ENCODE assay signal across 10 mouse cellular contexts in genomic region chr1:63403601-63404000, GRCm38 (mm10). TPM values are rescaled to one million over a fixed set of nuclear protein-coding genes. Genes with fewer than 3 reads are reported as not detected.
DNase-seq lines count a peak whose midpoint lies in the region; ATAC-seq and TF ChIP-seq lines count a peak whose summit lies in the region.
"Had no signal": no experiment of that assay in that cellular context is flagged by ENCODE, and none has a peak within 500 bp of the region (broad histone marks: within the 10 kb centered on the region; RNA-seq: fewer than 3 reads in every experiment).

No protein-coding gene starts in this region.

- no peak overlapping the region for H3K4me3 ChIP-seq in heart, embryonic 12.5 days
- H3K4me3 ChIP-seq in spleen, adult 2 months (ENCODE audit: extremely low read depth, insufficient read depth, insufficient read length) = no peak overlapping the region
- H3K4me3 ChIP-seq in forebrain, embryonic 12.5 days (replicated peaks) = no peak overlapping the region
- H3K4me3 ChIP-seq: limb, embryonic 12.5 days; neural tube, embryonic 13.5 days had no signal

- peak; percentile 12 to 14 for DNase-seq in heart, postnatal 14 days
- DNase-seq in spleen, adult 2 months (ENCODE audit: low read depth in 1 of 2, low spot score in 2 of 2) = no peak
- no peak for DNase-seq in spleen, adult 12 weeks (ENCODE audit: low spot score)
- peak; percentile 68 to 72 for DNase-seq in adrenal gland, postnatal 36 days
- DNase-seq in induced T-regulatory cell, adult 2 months (ENCODE audit: low read depth) = peak; percentile 2
- no peak for DNase-seq in spleen, postnatal 36 days (ENCODE audit: low spot score in 2 of 2)

- no peak overlapping the region for H3K9ac ChIP-seq in heart, embryonic 12.5 days
- H3K9ac ChIP-seq in forebrain, embryonic 12.5 days = no peak overlapping the region
- H3K9ac ChIP-seq: limb, embryonic 12.5 days; neural tube, embryonic 13.5 days had no signal

- no peaks in the 10 kb centered on the region for H3K36me3 ChIP-seq in heart, embryonic 12.5 days
- no peaks in the 10 kb centered on the region for H3K36me3 ChIP-seq in spleen, adult 2 months (ENCODE audit: control insufficient read depth, insufficient read depth, low read length)
- no peaks in the 10 kb centered on the region for H3K36me3 ChIP-seq in forebrain, embryonic 12.5 days (replicated peaks)
- H3K36me3 ChIP-seq: limb, embryonic 12.5 days; neural tube, embryonic 13.5 days had no signal

- intact Hi-C loops in heart, postnatal 14 days (cut with DNase I) = no loop called here

- H3K9me3 ChIP-seq in heart, embryonic 12.5 days (replicated peaks) = no peaks in the 10 kb centered on the region
- H3K9me3 ChIP-seq in forebrain, embryonic 12.5 days = no peaks in the 10 kb centered on the region
- H3K9me3 ChIP-seq: limb, embryonic 12.5 days; neural tube, embryonic 13.5 days had no signal

- ATAC-seq in heart, embryonic 12.5 days (ENCODE audit: insufficient number of reproducible peaks, low FRiP score) = no peak
- ATAC-seq in forebrain, embryonic 12.5 days (ENCODE audit: low FRiP score) = no peak

- H3K4me2 ChIP-seq in heart, embryonic 12.5 days = no peak overlapping the region
- no peak overlapping the region for H3K4me2 ChIP-seq in forebrain, embryonic 12.5 days
- H3K4me2 ChIP-seq: limb, embryonic 12.5 days; neural tube, embryonic 13.5 days had no signal

- TF ChIP-seq CTCF in spleen, adult 2 months (IDR thresholded peaks at IDR 0.05; ENCODE audit: extremely low read depth, insufficient read depth, insufficient read length, insufficient replicate concordance) = peak; percentile 12; the same call in 1 of the 2 replicates

- no peak overlapping the region for H3K27ac ChIP-seq in heart, embryonic 12.5 days (ENCODE audit: poor library complexity, severe bottlenecking)
- no peak overlapping the region for H3K27ac ChIP-seq in spleen, adult 2 months (ENCODE audit: insufficient read depth, low read length)
- no peak overlapping the region for H3K27ac ChIP-seq in forebrain, embryonic 12.5 days
- H3K27ac ChIP-seq: limb, embryonic 12.5 days; neural tube, embryonic 13.5 days had no signal

- H3K27me3 ChIP-seq in heart, embryonic 12.5 days (replicated peaks) = no peaks in the 10 kb centered on the region
- no peaks in the 10 kb centered on the region for H3K27me3 ChIP-seq in spleen, adult 2 months (ENCODE audit: control insufficient read depth, insufficient read depth, low read length)
- H3K27me3 ChIP-seq in forebrain, embryonic 12.5 days = no peaks in the 10 kb centered on the region
- H3K27me3 ChIP-seq: neural tube, embryonic 13.5 days had no signal

- WGBS in heart, embryonic 12.5 days = 47% methylated on average over 4 of the region's 4 CpGs
- 48% methylated on average over 4 of the region's 4 CpGs for WGBS in spleen, adult 2 months
- WGBS in forebrain, embryonic 12.5 days = 48% methylated on average over 4 of the region's 4 CpGs

- no peak for TF ChIP-seq POLR2A in spleen, adult 2 months (IDR thresholded peaks at IDR 0.05; ENCODE audit: low read depth, low read length)

- H3K4me1 ChIP-seq in heart, embryonic 12.5 days (replicated peaks) = no peaks in the 10 kb centered on the region
- H3K4me1 ChIP-seq in spleen, adult 2 months (ENCODE audit: control insufficient read depth, insufficient read depth, insufficient read length) = no peaks in the 10 kb centered on the region
- no peaks in the 10 kb centered on the region for H3K4me1 ChIP-seq in forebrain, embryonic 12.5 days
- H3K4me1 ChIP-seq: limb, embryonic 12.5 days; neural tube, embryonic 13.5 days had no signal

RNA-seq across cellular contexts. Expression of gene Adam23, which starts 42.1 kb away (rescaled TPM):
- total RNA-seq in heart, postnatal 14 days (2021) = 1 to 10 TPM; 2.8 to 3.5 TPM
- 2.1 TPM in 2 replicates for polyA plus RNA-seq in heart, embryonic 12.5 days (2016; fragmentation: Nextera tagmentation; extraction: Ambion mirVana)
- 11.8 and 12.1 TPM in 2 replicates for polyA plus RNA-seq in spleen, adult 2 months (2012; rRNA removed)
- total RNA-seq in adrenal gland, postnatal 36 days (2021) = 10 to 100 TPM; 10.1 to 12.9 TPM
- 11.5 and 13.4 TPM in 2 replicates for polyA plus RNA-seq in forebrain, embryonic 12.5 days (2016; fragmentation: Nextera tagmentation; extraction: Ambion mirVana)

Comparison
In these comparisons a context has a peak if more than half of its experiments do, and no peak if none do; other contexts are left out.
1. DNase-seq: peak in heart, postnatal 14 days (2 of 2), adrenal gland, postnatal 36 days (2 of 2) and induced T-regulatory cell, adult 2 months (single experiment); none in spleen, adult 2 months (0 of 2), spleen, adult 12 weeks (single experiment) and spleen, postnatal 36 days (0 of 2).